Mouse (Mus musculus) hindbrain, embryonic 12.5 days (tissue): ENCODE results near the gene Clock. TPM values are rescaled to one million over a fixed set of nuclear protein-coding genes. Genes with fewer than 3 reads are reported as not detected.

Source experiments
- ATAC-seq: fragments of 200-750 bp; cut with Nextera tagmentation; 2 replicates; pipeline ENCODE4 v1.8.0; 2017; ENCODE audit warnings: moderate TSS enrichment; ENCODE audit not compliant: low FRiP score
- H3K27ac ChIP-seq: fragments of 300-500 bp; sonication (generic); 2 replicates; pipeline ENCODE4 v1.5.1; 2016; ENCODE audit warnings: mild to moderate bottlenecking
- H3K27me3 ChIP-seq: fragments of 300-500 bp; sonication (generic); 2 replicates; pipeline ENCODE4 v1.6.1; 2016; ENCODE audit warnings: mild to moderate bottlenecking
- H3K36me3 ChIP-seq: fragments of 300-500 bp; sonication (generic); 2 replicates; pipeline ENCODE4 v1.6.1; 2016; ENCODE audit warnings: mild to moderate bottlenecking
- H3K4me1 ChIP-seq: fragments of 300-500 bp; sonication (generic); 2 replicates; pipeline ENCODE4 v1.6.1; 2016
- H3K4me2 ChIP-seq: fragments of 300-500 bp; sonication (generic); replicated peaks from 2 replicates; pipeline ENCODE4 v1.6.1; 2016; ENCODE audit warnings: mild to moderate bottlenecking
- H3K4me3 ChIP-seq: fragments of 300-500 bp; sonication (generic); 2 replicates; pipeline ENCODE4 v1.5.1; 2016; ENCODE audit warnings: mild to moderate bottlenecking
- H3K9ac ChIP-seq: fragments of 300-500 bp; sonication (generic); 2 replicates; pipeline ENCODE4 v1.6.1; 2016; ENCODE audit warnings: mild to moderate bottlenecking, moderate library complexity
- H3K9me3 ChIP-seq: fragments of 300-500 bp; sonication (generic); replicated peaks from 2 replicates; pipeline ENCODE4 v1.6.1; 2016; ENCODE audit warnings: mild to moderate bottlenecking
- WGBS: fragments of 180-500 bp; shearing (Covaris S2); methylation state at CpG from one replicate; pipeline ENCODE4 v1.1.7; 2016; 5-methylcytosine and 5-hydroxymethylcytosine counted together
- polyA plus RNA-seq: library from polyadenylated mRNA; unstranded; fragments of >200 nt; fragmentation: Nextera tagmentation; extraction: Ambion mirVana; gene quantifications from 2 replicates; pipeline ENCODE4 v1.2.1, GENCODE M21; 2016

Clock gene
- polyA plus RNA-seq, 1 experiment from 2014 or later, result 15.8 TPM

DNA sequence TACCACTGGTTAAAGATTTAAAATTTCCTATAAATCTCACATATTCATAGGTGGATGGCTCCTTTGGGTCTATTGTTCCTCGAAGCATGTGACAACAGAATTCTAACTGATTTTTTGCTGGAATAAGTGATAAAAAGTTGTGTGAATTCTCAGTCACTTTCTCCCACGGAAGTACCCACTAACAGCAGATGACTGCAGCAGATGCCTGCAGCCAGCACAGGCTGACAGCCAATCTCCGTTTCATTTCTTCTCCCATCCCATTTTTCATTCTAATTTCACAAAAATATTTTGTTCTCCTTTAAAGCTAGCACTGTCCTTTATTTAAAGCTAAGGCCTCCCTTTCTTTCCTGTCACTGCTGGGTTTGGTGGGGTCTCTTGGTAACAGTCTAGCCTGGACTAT is 59.2 kb downstream of the Clock start:
- Histone ChIP-seq H3K4me2 (no peak overlapping the region), H3K9me3 (no peaks in the 10 kb centered on the region), H3K27ac (no peak overlapping the region), H3K4me1 (no peaks in the 10 kb centered on the region), H3K27me3 (no peaks in the 10 kb centered on the region), H3K9ac (no peak overlapping the region), H3K36me3 (peaks cover 6% of the 10 kb centered on the region; the same call in 1 of the 2 replicates), H3K4me3 (no peak overlapping the region)
- 89% methylated on average over 3 of the region's 3 CpGs for WGBS
- no peak for ATAC-seq

DNA sequence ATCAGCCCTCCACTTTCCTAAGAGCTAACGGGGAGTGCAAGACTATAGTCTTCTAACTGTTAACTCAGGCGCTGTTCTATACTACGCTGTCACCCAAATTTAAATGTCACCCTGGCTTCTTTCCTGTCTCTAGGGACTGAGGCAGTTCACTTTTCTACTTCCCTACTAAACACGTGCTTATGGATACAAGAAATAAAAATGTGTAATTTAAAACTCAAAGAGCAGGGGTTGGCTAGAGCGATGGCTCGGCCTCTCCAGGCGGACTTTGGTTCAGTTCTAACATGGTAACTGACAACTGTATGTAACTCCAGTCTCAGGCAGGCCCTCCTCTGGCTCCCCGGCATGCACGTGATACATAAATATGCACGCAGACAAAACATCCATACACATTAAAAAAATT is 60.2 kb downstream of the Clock start:
- H3K36me3 ChIP-seq, result peaks cover 15% of the 10 kb centered on the region
- no peak overlapping the region for H3K4me3 ChIP-seq
- no peak overlapping the region for H3K27ac ChIP-seq
- 95% methylated on average over 10 of the region's 10 CpGs for WGBS
- H3K4me1 ChIP-seq, result no peaks in the 10 kb centered on the region
- ATAC-seq, result no peak
- H3K9ac ChIP-seq, result no peak overlapping the region
- no peaks in the 10 kb centered on the region for H3K9me3 ChIP-seq
- H3K27me3 ChIP-seq, result no peaks in the 10 kb centered on the region
- H3K4me2 ChIP-seq, result no peak overlapping the region

DNA sequence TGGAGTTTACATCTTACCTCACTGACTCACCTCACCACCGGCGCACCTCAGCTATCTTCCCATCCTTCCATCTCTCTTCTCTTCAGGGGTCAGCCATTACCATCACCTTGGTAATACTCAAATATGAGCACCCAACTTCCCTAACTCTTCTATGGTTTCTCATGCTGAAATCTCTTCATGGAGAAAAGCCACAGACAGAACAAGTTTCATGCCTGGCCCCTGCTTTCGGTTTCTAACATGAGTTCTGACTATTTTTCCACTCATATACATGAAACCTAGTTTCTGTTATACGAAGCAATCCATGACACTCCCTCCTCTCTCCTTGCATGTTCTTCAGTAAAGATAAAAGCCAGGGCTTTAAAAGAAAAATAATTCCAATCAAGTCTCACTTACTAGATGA is 60.7 kb downstream of the Clock start:
- Histone ChIP-seq H3K27ac (no peak overlapping the region), H3K9ac (no peak overlapping the region), H3K36me3 (peaks cover 15% of the 10 kb centered on the region), H3K4me3 (no peak overlapping the region), H3K4me2 (no peak overlapping the region), H3K4me1 (no peaks in the 10 kb centered on the region), H3K9me3 (no peaks in the 10 kb centered on the region), H3K27me3 (no peaks in the 10 kb centered on the region)
- no peak for ATAC-seq
- WGBS, result 96% methylated on average over 4 of the region's 4 CpGs

DNA sequence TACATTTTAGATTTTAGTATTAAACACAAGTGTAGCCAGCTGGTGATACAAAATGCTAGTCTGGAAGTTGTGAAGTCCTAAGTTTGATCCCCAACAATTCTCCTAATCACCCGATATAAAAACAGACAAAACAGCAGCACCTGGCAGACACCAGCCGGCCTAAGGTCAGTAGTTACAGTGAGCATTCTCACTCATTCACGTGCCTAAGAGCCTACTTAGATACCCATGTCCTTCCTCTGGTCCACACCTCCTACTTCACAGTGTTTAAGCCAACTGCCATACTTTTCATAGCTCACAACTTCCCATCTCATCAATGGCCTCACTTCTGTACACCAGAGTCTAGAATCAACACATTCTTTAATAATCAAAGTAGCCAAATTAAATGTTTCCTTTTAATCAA is 61.3 kb downstream of the Clock start:
- peaks cover 15% of the 10 kb centered on the region for H3K36me3 ChIP-seq
- no peak for ATAC-seq
- no peak overlapping the region for H3K9ac ChIP-seq
- no peak overlapping the region for H3K4me3 ChIP-seq
- 85% methylated on average over 3 of the region's 3 CpGs for WGBS
- H3K4me1 ChIP-seq, result no peaks in the 10 kb centered on the region
- H3K9me3 ChIP-seq, result no peaks in the 10 kb centered on the region
- H3K27me3 ChIP-seq, result no peaks in the 10 kb centered on the region
- H3K4me2 ChIP-seq, result no peak overlapping the region
- no peak overlapping the region for H3K27ac ChIP-seq

DNA sequence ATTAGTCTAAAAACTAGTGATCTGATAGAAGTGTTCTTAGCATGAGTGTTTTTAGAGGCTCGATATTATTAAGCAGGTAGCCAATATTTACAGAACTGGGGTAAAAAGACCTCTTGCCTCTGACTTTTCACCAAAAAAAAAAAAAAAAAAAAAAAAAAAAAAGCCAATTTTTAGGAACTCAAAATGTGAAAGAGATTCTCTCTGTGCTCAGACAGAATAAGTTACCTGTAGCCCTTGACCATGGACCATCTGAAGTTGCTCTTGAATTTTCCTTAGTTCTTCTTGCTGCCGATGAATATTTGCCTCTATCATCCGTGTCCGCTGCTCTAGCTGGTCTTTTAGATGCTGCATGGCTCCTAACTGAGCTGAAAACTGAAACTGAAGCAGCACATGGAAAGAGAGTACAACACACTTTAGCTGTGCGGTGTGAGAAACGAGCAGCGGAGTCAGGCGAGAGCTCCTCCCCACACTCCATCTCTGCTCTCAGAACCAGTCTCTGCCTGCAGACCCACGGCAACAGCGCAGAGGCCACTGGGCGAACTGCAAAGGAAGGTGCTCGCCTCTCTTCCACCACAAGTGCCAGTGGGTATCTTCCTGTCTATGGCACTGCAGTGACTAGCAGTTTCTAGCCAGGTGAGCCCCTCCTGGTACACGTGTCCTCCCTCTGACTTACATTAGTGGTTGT is 73.3 kb downstream of the Clock start:
- no peaks in the 10 kb centered on the region for H3K4me1 ChIP-seq
- WGBS, result 91% methylated on average over 13 of the region's 13 CpGs
- no peaks in the 10 kb centered on the region for H3K9me3 ChIP-seq
- no peak for ATAC-seq
- H3K4me3 ChIP-seq, result no peak overlapping the region
- peaks cover 57% of the 10 kb centered on the region for H3K36me3 ChIP-seq
- no peak overlapping the region for H3K4me2 ChIP-seq
- no peak overlapping the region for H3K27ac ChIP-seq
- no peak overlapping the region for H3K9ac ChIP-seq
- H3K27me3 ChIP-seq, result no peaks in the 10 kb centered on the region

DNA sequence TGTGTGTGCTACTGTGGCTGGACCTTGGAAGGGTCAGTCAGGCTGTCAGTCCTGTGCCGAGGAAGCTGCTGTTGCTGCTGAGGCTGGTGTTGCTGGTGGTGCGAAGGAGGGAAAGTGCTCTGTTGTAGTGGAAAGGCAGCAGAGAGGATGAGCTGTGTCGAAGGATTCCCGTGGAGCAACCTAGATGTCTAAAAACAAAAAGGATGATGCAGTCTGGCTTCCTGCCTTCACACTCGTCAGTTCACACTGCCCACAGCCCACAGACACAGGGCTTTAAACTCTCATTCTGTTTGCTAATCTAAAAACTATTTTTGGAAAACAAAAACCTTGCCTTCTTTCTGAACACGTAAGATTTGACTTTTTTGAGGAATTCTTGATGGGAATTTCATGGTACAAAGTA is 87.9 kb downstream of the Clock start:
- no peak overlapping the region for H3K9ac ChIP-seq
- peaks cover 21% of the 10 kb centered on the region for H3K36me3 ChIP-seq
- H3K9me3 ChIP-seq, result no peaks in the 10 kb centered on the region
- no peak overlapping the region for H3K27ac ChIP-seq
- WGBS, result 82% methylated on average over 6 of the region's 6 CpGs
- ATAC-seq, result no peak
- H3K27me3 ChIP-seq, result no peaks in the 10 kb centered on the region
- H3K4me2 ChIP-seq, result no peak overlapping the region
- no peak overlapping the region for H3K4me3 ChIP-seq
- H3K4me1 ChIP-seq, result no peaks in the 10 kb centered on the region

DNA sequence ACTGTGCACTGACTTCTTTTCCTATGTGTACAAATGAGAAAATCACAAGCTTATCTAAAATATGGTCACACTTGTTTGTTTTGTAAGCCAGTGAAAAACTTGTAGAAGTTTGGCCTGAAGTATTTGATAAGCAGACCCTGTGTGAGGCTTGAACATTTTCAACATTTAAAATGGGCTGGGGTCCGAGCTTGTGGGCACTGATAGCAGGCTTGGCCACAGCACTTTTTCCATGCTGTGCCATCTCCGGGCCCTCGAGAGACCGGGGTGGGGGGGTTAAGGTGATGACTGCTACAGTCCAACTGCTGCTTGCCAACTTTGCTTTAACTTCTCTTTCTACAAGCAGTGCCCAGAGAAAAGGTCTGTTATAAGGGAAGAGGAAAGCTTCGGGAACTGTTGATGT is 96.5 kb downstream of the Clock start:
- H3K4me3 ChIP-seq, result no peak overlapping the region
- H3K4me1 ChIP-seq, result no peaks in the 10 kb centered on the region
- 89% methylated on average over 5 of the region's 5 CpGs for WGBS
- H3K27ac ChIP-seq, result no peak overlapping the region
- no peak overlapping the region for H3K9ac ChIP-seq
- H3K9me3 ChIP-seq, result no peaks in the 10 kb centered on the region
- H3K4me2 ChIP-seq, result no peak overlapping the region
- no peaks in the 10 kb centered on the region for H3K27me3 ChIP-seq
- ATAC-seq, result no peak
- peaks cover 57% of the 10 kb centered on the region for H3K36me3 ChIP-seq

DNA sequence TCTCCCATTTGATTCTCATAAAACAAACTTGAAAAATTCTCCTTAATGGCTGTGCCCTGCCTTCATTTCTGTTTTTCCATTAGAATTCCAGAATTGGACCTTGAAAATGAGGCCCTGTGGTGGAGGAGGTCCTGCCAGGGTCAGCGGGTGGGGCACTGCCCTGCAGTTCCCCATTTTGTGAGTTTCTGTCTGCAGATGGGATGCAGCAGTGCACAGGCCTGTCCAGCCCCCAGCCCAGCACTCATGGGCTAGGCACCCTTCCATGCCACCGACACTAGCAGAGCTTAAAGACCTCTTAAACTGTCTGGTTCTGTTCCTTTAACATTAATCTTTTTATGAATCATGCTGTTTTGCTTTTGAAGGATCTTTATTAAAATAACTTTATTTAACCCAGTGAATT is 98.7 kb downstream of the Clock start:
- Histone ChIP-seq H3K27me3 (no peaks in the 10 kb centered on the region), H3K4me1 (no peaks in the 10 kb centered on the region), H3K9me3 (no peaks in the 10 kb centered on the region), H3K4me3 (no peak overlapping the region), H3K4me2 (no peak overlapping the region), H3K36me3 (peaks cover 65% of the 10 kb centered on the region), H3K9ac (no peak overlapping the region), H3K27ac (no peak overlapping the region)
- WGBS, result 88% methylated on average over 2 of the region's 2 CpGs
- no peak for ATAC-seq

DNA sequence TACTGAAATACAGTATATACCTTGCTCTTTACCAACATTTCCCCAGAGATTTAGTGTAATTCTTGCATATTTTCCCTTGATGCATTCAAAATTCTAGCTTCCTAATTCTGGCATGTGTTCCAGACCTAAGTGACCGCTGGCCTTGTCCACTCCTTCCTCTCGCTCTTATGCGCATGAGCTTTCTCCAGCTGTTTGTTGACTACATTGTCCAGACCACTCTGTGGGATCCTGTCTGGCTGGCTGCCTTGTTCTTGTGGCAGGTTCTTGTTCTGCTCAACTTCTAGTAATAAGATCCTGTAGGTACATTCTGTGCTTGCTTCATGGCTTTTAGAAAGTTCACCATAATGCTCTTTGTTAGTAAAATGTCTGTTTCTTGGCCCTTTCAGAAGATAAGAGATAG is 101.4 kb downstream of the Clock start:
- H3K36me3 ChIP-seq, result peaks cover 65% of the 10 kb centered on the region
- H3K4me1 ChIP-seq, result no peaks in the 10 kb centered on the region
- no peak overlapping the region for H3K4me3 ChIP-seq
- 96% methylated on average over 3 of the region's 3 CpGs for WGBS
- H3K27me3 ChIP-seq, result no peaks in the 10 kb centered on the region
- no peak overlapping the region for H3K4me2 ChIP-seq
- H3K27ac ChIP-seq, result no peak overlapping the region
- ATAC-seq, result no peak
- no peaks in the 10 kb centered on the region for H3K9me3 ChIP-seq
- H3K9ac ChIP-seq, result no peak overlapping the region

DNA sequence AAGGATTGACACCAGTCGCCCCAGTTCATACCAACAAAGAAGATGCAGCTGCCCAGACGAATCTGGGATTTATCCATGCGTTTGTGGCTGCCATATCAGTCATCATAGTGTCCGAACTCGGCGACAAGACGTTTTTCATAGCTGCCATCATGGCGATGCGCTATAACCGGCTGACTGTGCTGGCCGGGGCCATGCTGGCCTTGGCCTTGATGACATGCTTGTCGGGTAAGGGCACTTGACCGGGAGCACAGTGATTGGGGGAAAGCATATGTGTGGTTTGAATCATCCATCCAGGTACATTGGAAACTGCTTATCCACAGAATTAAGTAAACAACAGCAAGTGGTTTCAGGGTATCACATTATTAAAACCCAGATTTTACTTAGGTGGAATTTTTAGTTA is 105.2 kb downstream of the Clock start:
- H3K4me1 ChIP-seq, result no peaks in the 10 kb centered on the region
- H3K9ac ChIP-seq, result no peak overlapping the region
- no peak for ATAC-seq
- H3K4me2 ChIP-seq, result no peak overlapping the region
- no peak overlapping the region for H3K4me3 ChIP-seq
- WGBS, result 96% methylated on average over 13 of the region's 13 CpGs
- H3K36me3 ChIP-seq, result peaks cover 49% of the 10 kb centered on the region
- H3K27me3 ChIP-seq, result no peaks in the 10 kb centered on the region
- no peak overlapping the region for H3K27ac ChIP-seq
- no peaks in the 10 kb centered on the region for H3K9me3 ChIP-seq

DNA sequence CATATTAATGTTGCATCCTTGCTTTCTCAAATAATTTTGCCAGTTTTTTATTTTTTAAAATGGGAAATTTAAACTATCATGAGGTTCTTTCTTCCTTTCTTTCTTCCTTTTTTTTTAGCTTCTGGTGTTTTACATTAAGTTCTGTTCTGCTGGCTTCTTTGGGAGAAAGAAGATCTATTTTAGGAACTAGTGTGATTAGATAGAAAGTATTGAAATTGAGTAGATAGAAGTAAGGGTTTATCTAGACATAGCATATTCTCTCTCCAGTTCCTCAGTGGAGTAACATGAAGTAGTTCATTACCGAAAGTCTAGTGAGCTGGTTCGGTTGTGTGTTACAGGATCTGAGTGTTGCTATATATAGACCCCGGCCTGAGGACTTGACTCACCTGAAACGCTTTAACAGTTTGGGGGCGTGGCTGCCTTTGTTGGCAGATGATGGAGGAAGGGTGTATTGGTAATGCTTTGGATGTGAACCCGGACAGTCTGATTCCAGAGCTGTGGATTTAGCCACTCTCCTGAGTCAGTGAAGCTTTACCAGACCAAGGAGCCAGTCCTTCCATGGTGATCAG is 110.1 kb downstream of the Clock start:
- 89% methylated on average over 6 of the region's 6 CpGs for WGBS
- peaks cover 30% of the 10 kb centered on the region; the same call in 1 of the 2 replicates for H3K36me3 ChIP-seq

DNA sequence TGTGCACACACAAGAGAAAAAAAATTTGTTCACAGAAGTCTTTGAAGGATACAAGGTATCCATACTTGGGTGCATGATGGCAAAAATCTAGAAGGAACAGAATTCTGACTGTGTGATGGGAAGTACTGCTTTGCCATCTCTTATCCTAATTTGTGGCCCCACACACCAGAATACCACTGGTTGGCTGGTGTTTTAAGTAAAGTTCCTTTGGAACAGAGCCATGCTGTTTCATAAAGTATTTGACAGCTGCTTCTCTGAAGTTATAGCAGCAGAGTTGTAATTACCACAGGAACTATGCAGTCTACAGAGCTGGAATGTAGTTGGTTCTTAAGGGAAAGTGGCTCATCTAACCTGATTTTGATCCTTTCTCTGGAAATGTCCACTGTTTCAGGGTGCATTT is 111.5 kb downstream of the Clock start:
- Histone ChIP-seq H3K4me1 (peaks cover 11% of the 10 kb centered on the region; the same call in 1 of the 2 replicates), H3K9me3 (no peaks in the 10 kb centered on the region), H3K9ac (no peak overlapping the region), H3K36me3 (peaks cover 27% of the 10 kb centered on the region; the same call in 1 of the 2 replicates), H3K27me3 (no peaks in the 10 kb centered on the region), H3K4me3 (no peak overlapping the region), H3K4me2 (no peak overlapping the region), H3K27ac (no peak overlapping the region)
- ATAC-seq, result no peak

More for the DNA sequence above, 110.1 kb downstream of the Clock start:
- H3K4me1 ChIP-seq, result peaks cover 6% of the 10 kb centered on the region; the same call in 1 of the 2 replicates
- H3K4me2 ChIP-seq, result no peak overlapping the region
- no peak overlapping the region for H3K9ac ChIP-seq
- no peak for ATAC-seq
- H3K4me3 ChIP-seq, result no peak overlapping the region
- no peaks in the 10 kb centered on the region for H3K27me3 ChIP-seq
- no peaks in the 10 kb centered on the region for H3K9me3 ChIP-seq
- no peak overlapping the region for H3K27ac ChIP-seq

DNA sequence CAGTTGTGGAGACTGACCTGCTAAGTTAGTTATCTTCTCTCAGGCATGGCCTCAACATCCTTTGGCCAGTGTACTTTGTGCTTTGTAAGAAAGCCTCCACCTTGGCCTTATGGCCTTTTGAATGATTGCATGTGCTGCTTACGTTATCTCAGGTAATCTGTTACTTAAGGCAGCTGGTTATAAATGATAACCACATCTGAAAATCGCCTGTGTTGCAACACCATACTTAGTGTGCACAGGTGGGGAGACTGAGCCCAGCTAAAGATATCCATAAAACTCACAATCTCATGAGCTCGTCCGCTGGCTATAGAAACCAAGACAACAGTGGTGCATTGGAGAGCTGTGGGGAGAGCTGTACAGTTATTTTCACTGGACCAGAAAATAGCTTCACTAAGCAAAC is 114.0 kb downstream of the Clock start:
- Histone ChIP-seq H3K27me3 (no peaks in the 10 kb centered on the region), H3K27ac (no peak overlapping the region), H3K4me3 (no peak overlapping the region), H3K9ac (no peak overlapping the region), H3K9me3 (no peaks in the 10 kb centered on the region), H3K4me2 (no peak overlapping the region), H3K36me3 (peaks cover 17% of the 10 kb centered on the region; the same call in 1 of the 2 replicates), H3K4me1 (peaks cover 19% of the 10 kb centered on the region)
- WGBS, result 94% methylated on average over 4 of the region's 4 CpGs
- no peak for ATAC-seq
